Mouse (Mus musculus) gastrocnemius, postnatal 25 days (tissue): ENCODE measurements around the gene Arid2. TPM values are rescaled to one million over a fixed set of nuclear protein-coding genes. Genes with fewer than 3 reads are reported as not detected.

Experiments
- DNase-seq: peaks from one replicate; pipeline ENCODE4 v3.0.0; 2022
- total RNA-seq, 2 experiments: library from RNA; stranded (reverse); gene quantifications; 1 replicate in 1 of 2; 2 replicates in 1 of 2; pipeline ENCODE4 v1.2.3; 2021

Gene Arid2
- total RNA-seq, 2 experiments from 2014 or later = 11.8 to 13.0 TPM

DNA sequence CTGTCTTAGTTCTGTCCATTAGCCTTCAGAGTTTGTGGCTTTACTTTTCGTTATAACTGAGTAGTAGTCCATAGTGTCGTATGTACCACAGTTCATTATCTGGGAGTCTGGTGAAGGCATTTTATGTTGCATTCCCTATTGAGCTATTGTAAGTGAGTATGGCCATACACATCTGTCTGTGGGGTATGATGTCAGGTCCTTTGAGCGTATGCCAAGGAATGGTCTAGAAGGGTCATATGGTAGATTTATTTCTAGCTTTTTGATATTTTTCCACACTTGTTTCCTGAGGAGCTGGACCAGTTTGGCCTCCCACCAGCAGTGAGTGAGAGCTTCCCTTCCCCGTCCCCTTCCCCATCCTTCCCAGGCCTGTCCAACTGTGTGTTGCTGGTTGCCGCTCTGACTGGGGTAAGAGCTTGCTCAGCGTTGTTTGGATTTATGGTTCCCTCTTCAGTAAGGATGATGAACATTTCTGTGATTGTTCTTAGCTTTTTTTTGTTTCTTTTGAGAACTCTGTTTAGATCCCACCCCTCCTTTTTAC, 58.1 kb downstream of the Arid2 start:
- DNase-seq = no peak

- no peak for DNase-seq
These were observed 64.1 kb downstream of the Arid2 start for GRCm38 (mm10) chr15:96351432-96351831.

- no peak for DNase-seq
These were observed 71.6 kb downstream of the Arid2 start for GRCm38 (mm10) chr15:96358871-96359270.

GRCm38 (mm10) chr15:96360614-96361013, 73.3 kb downstream of the Arid2 start:
- DNase-seq = no peak

DNA sequence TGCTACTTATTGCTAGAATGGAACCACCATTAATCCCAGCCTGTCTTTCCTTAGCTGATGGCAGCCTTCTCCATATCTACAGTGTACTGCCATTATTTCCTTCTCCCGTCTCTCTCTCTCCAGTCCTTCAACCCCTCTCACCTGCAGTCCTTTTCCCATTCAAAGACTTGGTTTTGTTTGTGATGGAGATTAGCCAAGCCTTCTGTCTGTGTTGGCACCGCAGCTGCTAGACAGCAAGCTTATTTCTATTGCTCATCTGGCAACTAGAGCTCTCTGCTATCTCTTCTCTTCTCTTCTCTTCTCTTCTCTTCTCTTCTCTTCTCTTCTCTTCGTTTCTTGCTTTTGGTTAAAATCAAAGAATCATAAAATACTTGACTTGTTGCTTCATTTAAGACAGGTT, 78.0 kb downstream of the Arid2 start:
- no peak for DNase-seq

DNA sequence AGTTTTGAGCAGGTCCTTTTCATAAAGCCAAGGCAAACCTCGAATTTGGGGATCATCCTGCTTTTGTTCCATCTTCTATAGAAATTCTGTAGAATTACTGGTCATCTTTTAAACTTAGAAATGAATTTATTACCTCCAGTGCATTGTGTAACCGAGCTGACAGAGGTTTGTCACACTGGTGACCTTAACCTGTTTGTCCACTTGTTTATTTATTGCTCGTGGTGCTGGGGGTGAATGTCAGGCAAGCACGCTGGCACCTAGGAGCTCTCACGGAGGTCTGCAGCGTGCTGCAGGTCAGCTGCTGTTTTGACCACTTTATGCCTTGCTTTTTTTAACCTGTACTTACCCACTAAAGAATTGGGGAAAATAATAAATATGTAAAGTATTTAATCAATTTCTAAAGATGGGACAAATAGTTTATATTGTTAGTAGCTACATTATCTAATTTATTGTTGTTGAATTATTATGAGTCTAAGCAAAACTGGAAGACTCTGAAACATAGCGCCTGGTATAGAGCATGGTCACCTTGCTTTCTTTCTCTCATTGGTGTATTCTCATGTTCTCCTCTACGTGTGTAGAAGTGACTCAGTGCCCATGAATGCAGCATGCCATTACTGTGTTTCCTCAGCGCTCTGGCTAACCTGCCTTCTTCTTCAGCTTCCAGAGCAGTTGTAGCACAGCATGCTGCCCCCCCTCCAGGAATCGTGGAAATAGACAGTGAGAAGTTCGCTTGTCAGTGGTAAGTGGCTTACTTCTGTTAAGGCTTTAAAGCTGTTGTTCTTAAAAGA, 79.1 kb downstream of the Arid2 start:
- no peak for DNase-seq

DNA sequence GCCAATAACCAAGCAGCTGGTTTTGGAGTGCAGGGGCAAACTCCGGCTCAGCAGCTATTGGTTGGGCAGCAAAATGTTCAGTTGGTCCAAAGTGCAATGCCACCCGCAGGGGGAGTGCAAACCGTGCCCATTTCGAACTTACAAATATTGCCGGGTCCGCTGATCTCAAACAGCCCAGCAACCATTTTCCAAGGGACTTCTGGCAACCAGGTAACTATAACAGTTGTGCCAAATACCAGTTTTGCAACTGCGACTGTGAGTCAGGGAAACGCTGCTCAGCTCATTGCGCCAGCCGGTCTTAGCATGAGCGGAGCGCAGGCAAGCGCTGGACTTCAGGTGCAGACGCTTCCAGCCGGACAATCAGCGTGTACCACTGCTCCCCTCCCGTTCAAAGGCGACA, 84.0 kb downstream of the Arid2 start:
- DNase-seq = no peak

DNA sequence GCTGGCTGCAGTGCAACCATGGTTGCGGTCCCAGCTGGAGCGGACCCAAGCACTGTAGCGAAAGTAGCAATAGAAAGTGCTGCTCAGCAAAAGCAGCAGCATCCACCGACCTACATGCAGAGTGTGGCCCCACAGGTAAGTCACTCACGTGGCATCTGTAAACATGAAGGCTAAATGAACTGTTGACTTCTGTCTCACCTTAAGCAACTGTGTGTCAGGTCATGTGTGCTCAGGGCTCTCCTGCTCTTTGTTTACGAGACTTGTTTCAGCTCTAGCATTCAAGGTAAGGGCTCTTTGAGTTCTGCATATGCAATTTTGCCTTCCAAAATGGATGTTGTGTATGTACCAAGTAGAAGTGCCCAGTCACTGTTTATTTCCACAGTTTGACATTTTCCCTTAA, 85.3 kb downstream of the Arid2 start:
- no peak for DNase-seq

DNA sequence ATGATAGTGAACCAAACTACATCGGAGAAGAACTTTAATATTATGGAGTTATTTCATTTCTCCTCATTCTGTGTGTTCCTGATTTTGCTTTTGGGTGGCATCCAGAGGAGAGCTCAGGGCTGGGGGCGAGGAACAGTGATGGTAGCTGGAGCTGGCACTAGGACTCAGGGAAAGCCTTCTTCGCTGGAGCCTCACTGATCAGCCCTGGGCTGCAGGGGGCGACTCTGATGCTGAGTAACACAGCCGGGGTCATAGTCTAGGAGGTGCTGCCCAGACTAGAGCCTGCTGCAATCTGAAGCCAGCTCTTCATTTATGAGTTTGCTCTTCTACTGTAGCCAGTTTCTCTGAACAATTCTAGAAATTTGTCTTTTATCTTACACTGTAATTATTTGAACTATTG, 85.8 kb downstream of the Arid2 start:
- no peak for DNase-seq

- no peak for DNase-seq
These were observed 88.9 kb downstream of the Arid2 start for GRCm38 (mm10) chr15:96376214-96376613.

DNA sequence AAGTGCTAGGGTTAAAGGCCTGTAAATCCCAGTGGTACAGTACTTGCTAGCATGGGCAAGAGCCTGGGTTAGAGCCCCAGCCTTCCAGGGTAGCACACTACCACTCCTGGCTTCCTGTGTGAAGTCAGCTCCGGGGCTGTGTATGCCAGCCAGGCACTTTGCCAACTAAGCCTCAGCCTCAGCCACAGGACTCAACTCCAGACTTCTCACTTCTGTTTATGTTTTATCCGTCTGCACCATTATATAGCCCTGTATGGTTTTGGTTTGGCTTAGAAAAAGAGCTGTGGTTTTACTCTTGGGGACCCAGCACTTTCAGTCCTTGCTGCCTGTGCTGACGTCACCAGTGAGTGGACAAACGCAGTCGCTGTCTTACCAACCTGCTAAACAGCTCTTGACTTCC, 89.9 kb downstream of the Arid2 start:
- no peak for DNase-seq

GRCm38 (mm10) chr15:96377701-96378100, 90.4 kb downstream of the Arid2 start:
- no peak for DNase-seq

GRCm38 (mm10) chr15:96382223-96382622, 94.9 kb downstream of the Arid2 start:
- no peak for DNase-seq

- DNase-seq = no peak
These were observed 101.2 kb downstream of the Arid2 start for GRCm38 (mm10) chr15:96388565-96388964.

DNA sequence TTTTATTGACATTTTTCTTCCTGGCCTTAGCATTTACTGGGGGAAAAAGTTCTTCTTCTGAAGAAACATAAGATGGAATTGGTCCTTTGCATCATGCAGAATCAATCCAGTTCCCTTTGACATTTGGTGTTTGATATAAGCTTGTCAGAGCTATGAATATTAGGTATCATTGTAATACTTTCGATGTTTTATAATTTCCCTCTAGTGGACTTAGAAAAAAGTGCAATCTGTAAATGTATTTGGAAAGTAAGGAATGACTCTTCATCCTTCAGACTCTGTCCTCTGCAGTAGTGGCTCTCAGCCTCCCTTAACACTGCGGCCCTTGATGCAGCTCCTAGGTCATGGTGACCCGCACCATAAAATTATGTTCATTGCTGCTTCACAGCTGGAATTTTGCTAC, 105.6 kb downstream of the Arid2 start:
- no peak for DNase-seq

GRCm38 (mm10) chr15:96395071-96395470, 107.8 kb downstream of the Arid2 start:
- DNase-seq = no peak

- no peak for DNase-seq
These were observed 109.5 kb downstream of the Arid2 start for GRCm38 (mm10) chr15:96396641-96397344.

DNA sequence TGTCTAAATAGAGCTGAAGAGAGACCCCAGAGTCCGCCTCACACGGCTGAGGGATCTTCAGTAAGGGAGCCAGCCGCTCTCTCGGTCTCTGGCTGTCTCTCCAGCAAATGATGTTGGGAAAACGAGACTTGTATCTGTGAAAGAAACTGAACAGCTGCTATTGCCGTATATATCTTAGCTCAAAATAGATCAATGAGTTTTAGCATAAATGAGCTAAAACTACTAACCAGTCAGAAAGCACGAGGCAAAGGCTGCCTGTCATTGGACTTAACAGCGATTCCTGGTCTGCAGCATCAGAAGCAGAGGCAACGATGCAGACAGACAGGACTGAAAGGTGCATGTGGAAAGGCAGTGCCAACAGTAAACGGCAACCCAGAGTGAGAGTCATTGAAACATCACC, 111.0 kb downstream of the Arid2 start:
- DNase-seq = no peak

GRCm38 (mm10) chr15:96405548-96405947, 118.2 kb downstream of the Arid2 start:
- no peak for DNase-seq

DNA sequence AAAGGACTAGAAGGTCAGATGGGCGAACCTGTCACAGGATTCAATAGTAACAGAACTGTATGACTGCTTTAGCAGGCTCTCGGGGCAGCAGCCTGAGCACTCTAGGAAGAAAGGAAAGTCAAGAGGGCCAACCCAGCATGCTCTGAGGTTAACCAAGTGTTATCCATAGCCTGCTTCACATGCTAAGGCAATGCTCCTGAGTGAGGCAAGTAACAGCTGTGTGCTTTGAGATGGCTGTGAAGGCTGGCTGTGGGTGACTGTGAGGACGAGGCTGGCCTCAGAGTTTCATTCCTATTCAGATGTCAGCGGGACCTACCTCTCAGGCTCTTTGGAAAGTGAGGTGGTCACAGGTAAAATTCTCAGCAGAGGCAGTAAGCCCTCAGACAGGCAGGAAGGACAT, 118.9 kb downstream of the Arid2 start:
- DNase-seq = no peak

DNA sequence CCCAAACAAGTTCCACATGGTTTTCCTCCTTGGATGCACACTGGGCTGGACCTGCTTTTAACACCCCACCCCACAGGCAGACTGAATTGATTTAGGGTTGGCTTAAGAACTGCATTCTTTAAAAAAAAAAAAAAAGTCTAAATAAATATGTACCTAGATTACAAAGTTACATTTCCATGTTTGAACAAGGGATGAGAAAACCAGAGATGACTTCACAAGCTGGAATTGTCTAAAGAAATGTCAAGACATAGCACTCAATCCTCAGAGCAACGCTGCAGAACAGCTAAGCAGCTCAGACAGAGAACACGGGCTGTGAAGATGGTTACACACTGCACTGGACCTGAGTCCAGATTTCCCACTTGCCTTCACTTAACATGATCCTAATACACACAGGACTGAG, 119.8 kb downstream of the Arid2 start:
- DNase-seq = no peak

- DNase-seq = no peak
These were observed 121.4 kb downstream of the Arid2 start for GRCm38 (mm10) chr15:96408717-96409121.

DNA sequence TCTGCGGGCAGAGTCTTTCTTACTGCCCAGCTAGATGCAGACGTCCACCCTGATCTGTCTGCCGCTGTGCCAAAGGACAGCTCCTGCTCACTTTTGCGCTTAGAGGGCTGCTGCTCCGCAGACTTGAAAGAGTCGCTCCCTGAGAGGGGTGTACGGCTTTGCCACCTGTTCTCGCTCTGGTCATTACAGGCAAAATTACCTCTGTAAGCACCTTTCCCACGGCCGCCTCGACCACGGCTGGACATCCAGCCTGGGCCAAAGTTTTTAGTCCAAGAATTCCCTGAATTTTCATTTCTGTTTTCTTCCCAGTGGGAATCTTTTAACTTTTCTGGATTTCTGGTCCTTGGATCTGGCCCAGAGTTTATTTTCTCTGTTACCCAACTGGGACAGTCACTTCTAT, 130.8 kb downstream of the Arid2 start:
- DNase-seq = no peak

DNA sequence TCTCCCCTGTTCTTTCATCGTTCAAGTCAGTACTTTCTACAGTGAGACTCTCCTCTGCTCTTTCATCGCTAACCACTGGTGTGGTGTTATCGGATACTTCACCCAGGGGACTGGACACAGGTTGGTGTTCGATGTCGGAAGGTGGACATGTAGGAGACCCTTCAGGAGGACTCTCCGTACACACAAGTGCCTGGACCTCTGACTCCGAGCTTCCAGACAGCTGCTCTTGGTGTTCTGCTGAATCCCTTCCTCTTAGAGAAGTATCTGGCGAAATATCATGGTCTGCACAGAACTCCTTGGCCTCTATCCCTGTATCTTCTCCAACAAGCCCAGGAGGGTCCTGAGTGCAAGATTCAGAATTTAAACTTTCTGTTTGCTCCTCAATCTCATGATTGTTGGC, 132.6 kb downstream of the Arid2 start:
- no peak for DNase-seq
